Mouse (Mus musculus) liver, embryonic 15.5 days (tissue): ENCODE measurements at regions not wholly inside any gene's neighbourhood (a gene's known extent, or its start where the extent isn't known, plus 50 kb on each side); places are given as distances from the start of the nearest gene placed in this dataset.

Experiments used
- ATAC-seq: fragments of 200-750 bp; cut with Nextera tagmentation; 2 replicates; pipeline ENCODE4 v1.8.0; 2017; ENCODE audit warnings: moderate number of reproducible peaks, mild to moderate bottlenecking, moderate library complexity; ENCODE audit not compliant: insufficient read depth
- H3K27ac ChIP-seq: fragments of 300-500 bp; sonication (generic); replicated peaks from 2 replicates; pipeline ENCODE4 v1.5.1; 2015; ENCODE audit warnings: mild to moderate bottlenecking, inconsistent platforms
- H3K27me3 ChIP-seq: fragments of 300-500 bp; sonication (generic); 2 replicates; pipeline ENCODE4 v1.6.1; 2015; ENCODE audit warnings: mild to moderate bottlenecking, inconsistent platforms
- H3K36me3 ChIP-seq: fragments of 300-500 bp; sonication (generic); replicated peaks from 2 replicates; pipeline ENCODE4 v1.6.1; 2015; ENCODE audit warnings: moderate library complexity, mild to moderate bottlenecking, inconsistent platforms
- H3K4me1 ChIP-seq: fragments of 300-500 bp; sonication (generic); replicated peaks from 2 replicates; pipeline ENCODE4 v1.6.1; 2015; ENCODE audit warnings: inconsistent platforms
- H3K4me2 ChIP-seq: fragments of 300-500 bp; sonication (generic); 2 replicates; pipeline ENCODE4 v1.6.1; 2015; ENCODE audit warnings: moderate library complexity, mild to moderate bottlenecking, inconsistent platforms
- H3K4me3 ChIP-seq: fragments of 300-500 bp; sonication (generic); replicated peaks from 2 replicates; pipeline ENCODE4 v1.5.1; 2015; ENCODE audit warnings: mild to moderate bottlenecking, inconsistent platforms
- H3K9ac ChIP-seq: fragments of 300-500 bp; sonication (generic); 2 replicates; pipeline ENCODE4 v1.6.1; 2015; ENCODE audit warnings: moderate library complexity, mild to moderate bottlenecking, inconsistent platforms
- H3K9me3 ChIP-seq: fragments of 300-500 bp; sonication (generic); replicated peaks from 2 replicates; pipeline ENCODE4 v1.6.1; 2016; ENCODE audit warnings: inconsistent platforms
- WGBS: fragments of 180-500 bp; shearing (Covaris S2); methylation state at CpG from one replicate; pipeline ENCODE4 v1.1.7; 2015; ENCODE audit warnings: mixed read lengths; ENCODE audit not compliant: insufficient replicate concordance; 5-methylcytosine and 5-hydroxymethylcytosine counted together

GRCm38 (mm10) chr1:76120840-76121239 lies 574.8 kb downstream of the Slc4a3 start:
- Histone ChIP-seq H3K27me3 (no peaks in the 10 kb centered on the region), H3K9me3 (no peaks in the 10 kb centered on the region), H3K36me3 (no peaks in the 10 kb centered on the region), H3K27ac (no peak overlapping the region), H3K4me3 (no peak overlapping the region), H3K9ac (no peak overlapping the region), H3K4me2 (no peak overlapping the region), H3K4me1 (no peaks in the 10 kb centered on the region)
- ATAC-seq: no peak
- WGBS: 64% methylated on average over 4 of the region's 4 CpGs

GRCm38 (mm10) chr1:76130353-76130752 lies 584.3 kb downstream of the Slc4a3 start:
- no peak for ATAC-seq
- 44% methylated on average over 4 of the region's 4 CpGs for whole genome bisulfite sequencing

GRCm38 (mm10) chr1:76136810-76137209 lies 590.7 kb downstream of the Slc4a3 start:
- no peaks in the 10 kb centered on the region for H3K36me3 ChIP-seq
- H3K4me2 ChIP-seq: no peak overlapping the region
- H3K4me1 ChIP-seq: no peaks in the 10 kb centered on the region
- no peak for ATAC-seq
- WGBS: 61% methylated on average over 1 of the region's 1 CpGs
- H3K9ac ChIP-seq: no peak overlapping the region
- H3K27ac ChIP-seq: no peak overlapping the region
- no peaks in the 10 kb centered on the region for H3K9me3 ChIP-seq
- H3K4me3 ChIP-seq: no peak overlapping the region
- H3K27me3 ChIP-seq: no peaks in the 10 kb centered on the region

More at GRCm38 (mm10) chr1:76130353-76130752, 584.3 kb downstream of the Slc4a3 start:
- Histone ChIP-seq H3K4me3 (no peak overlapping the region), H3K4me2 (no peak overlapping the region), H3K4me1 (no peaks in the 10 kb centered on the region), H3K27ac (no peak overlapping the region), H3K27me3 (no peaks in the 10 kb centered on the region), H3K9ac (no peak overlapping the region), H3K9me3 (no peaks in the 10 kb centered on the region), H3K36me3 (no peaks in the 10 kb centered on the region)

- 65% methylated on average over 6 of the region's 6 CpGs for whole genome bisulfite sequencing
- H3K27ac ChIP-seq: no peak overlapping the region
- no peaks in the 10 kb centered on the region for H3K9me3 ChIP-seq
- H3K4me2 ChIP-seq: no peak overlapping the region
- no peaks in the 10 kb centered on the region for H3K27me3 ChIP-seq
- H3K4me1 ChIP-seq: no peaks in the 10 kb centered on the region
- H3K9ac ChIP-seq: no peak overlapping the region
- no peak for ATAC-seq
- no peaks in the 10 kb centered on the region for H3K36me3 ChIP-seq
- H3K4me3 ChIP-seq: no peak overlapping the region
Measured at GRCm38 (mm10) chr1:76137701-76138100, 591.6 kb downstream of the Slc4a3 start.

- no peak overlapping the region for H3K4me2 ChIP-seq
- H3K9ac ChIP-seq: no peak overlapping the region
- ATAC-seq: no peak
- no peaks in the 10 kb centered on the region for H3K4me1 ChIP-seq
- no peaks in the 10 kb centered on the region for H3K36me3 ChIP-seq
- no peak overlapping the region for H3K4me3 ChIP-seq
- 57% methylated on average over 5 of the region's 5 CpGs for WGBS
- no peak overlapping the region for H3K27ac ChIP-seq
- H3K27me3 ChIP-seq: no peaks in the 10 kb centered on the region
- H3K9me3 ChIP-seq: no peaks in the 10 kb centered on the region
Measured at GRCm38 (mm10) chr1:76143516-76143915, 597.5 kb downstream of the Slc4a3 start.

GRCm38 (mm10) chr1:76148963-76149362 lies 602.9 kb downstream of the Slc4a3 start:
- Histone ChIP-seq H3K27me3 (no peaks in the 10 kb centered on the region), H3K4me2 (no peak overlapping the region), H3K27ac (no peak overlapping the region), H3K4me1 (no peaks in the 10 kb centered on the region), H3K9me3 (no peaks in the 10 kb centered on the region), H3K36me3 (no peaks in the 10 kb centered on the region), H3K4me3 (no peak overlapping the region), H3K9ac (no peak overlapping the region)
- ATAC-seq: no peak
- 60% methylated on average over 2 of the region's 2 CpGs for WGBS

GRCm38 (mm10) chr1:76156291-76156690 lies 610.2 kb downstream of the Slc4a3 start:
- no peaks in the 10 kb centered on the region for H3K36me3 ChIP-seq
- 52% methylated on average over 8 of the region's 8 CpGs for WGBS
- H3K4me1 ChIP-seq: no peaks in the 10 kb centered on the region
- no peaks in the 10 kb centered on the region for H3K27me3 ChIP-seq
- H3K4me3 ChIP-seq: no peak overlapping the region
- no peak overlapping the region for H3K4me2 ChIP-seq
- no peak overlapping the region for H3K27ac ChIP-seq
- no peaks in the 10 kb centered on the region for H3K9me3 ChIP-seq
- no peak for ATAC-seq
- H3K9ac ChIP-seq: no peak overlapping the region

- 61% methylated on average over 2 of the region's 2 CpGs for WGBS
- H3K9ac ChIP-seq: no peak overlapping the region
Measured at GRCm38 (mm10) chr1:76167486-76167885, 621.4 kb downstream of the Slc4a3 start.

GRCm38 (mm10) chr1:76181181-76181580 lies 635.1 kb downstream of the Slc4a3 start:
- H3K4me3 ChIP-seq: no peak overlapping the region
- 59% methylated on average over 3 of the region's 3 CpGs for WGBS
- H3K36me3 ChIP-seq: no peaks in the 10 kb centered on the region
- no peaks in the 10 kb centered on the region for H3K27me3 ChIP-seq
- no peak overlapping the region for H3K9ac ChIP-seq
- no peaks in the 10 kb centered on the region for H3K4me1 ChIP-seq
- H3K27ac ChIP-seq: no peak overlapping the region
- no peak for ATAC-seq
- H3K4me2 ChIP-seq: no peak overlapping the region
- no peaks in the 10 kb centered on the region for H3K9me3 ChIP-seq

More at GRCm38 (mm10) chr1:76167486-76167885, 621.4 kb downstream of the Slc4a3 start:
- Histone ChIP-seq H3K36me3 (no peaks in the 10 kb centered on the region), H3K4me1 (no peaks in the 10 kb centered on the region), H3K4me2 (no peak overlapping the region), H3K27me3 (no peaks in the 10 kb centered on the region), H3K27ac (no peak overlapping the region), H3K4me3 (no peak overlapping the region), H3K9me3 (no peaks in the 10 kb centered on the region)
- ATAC-seq: no peak

- H3K9ac ChIP-seq: no peak overlapping the region
- no peaks in the 10 kb centered on the region for H3K4me1 ChIP-seq
- no peak overlapping the region for H3K4me2 ChIP-seq
- WGBS: 62% methylated on average over 4 of the region's 4 CpGs
- no peaks in the 10 kb centered on the region for H3K36me3 ChIP-seq
- H3K9me3 ChIP-seq: no peaks in the 10 kb centered on the region
- no peaks in the 10 kb centered on the region for H3K27me3 ChIP-seq
- H3K27ac ChIP-seq: no peak overlapping the region
- no peak overlapping the region for H3K4me3 ChIP-seq
- ATAC-seq: no peak
Measured at GRCm38 (mm10) chr1:76194844-76195243, 648.8 kb downstream of the Slc4a3 start.

- 55% methylated on average over 3 of the region's 3 CpGs for WGBS
- Histone ChIP-seq H3K27me3 (no peaks in the 10 kb centered on the region), H3K9me3 (no peaks in the 10 kb centered on the region), H3K27ac (no peak overlapping the region), H3K4me2 (no peak overlapping the region), H3K9ac (no peak overlapping the region), H3K4me3 (no peak overlapping the region), H3K4me1 (no peaks in the 10 kb centered on the region), H3K36me3 (no peaks in the 10 kb centered on the region)
- ATAC-seq: no peak
Measured at GRCm38 (mm10) chr1:76197651-76198050, 651.6 kb downstream of the Slc4a3 start.

- H3K4me2 ChIP-seq: no peak overlapping the region
- H3K4me3 ChIP-seq: no peak overlapping the region
- no peak overlapping the region for H3K27ac ChIP-seq
- no peaks in the 10 kb centered on the region for H3K27me3 ChIP-seq
- no peaks in the 10 kb centered on the region for H3K4me1 ChIP-seq
- no peak overlapping the region for H3K9ac ChIP-seq
- no peak for ATAC-seq
- no peaks in the 10 kb centered on the region for H3K36me3 ChIP-seq
- WGBS: 46% methylated on average over 3 of the region's 3 CpGs
- H3K9me3 ChIP-seq: no peaks in the 10 kb centered on the region
Measured at GRCm38 (mm10) chr1:76200906-76201305, 654.8 kb downstream of the Slc4a3 start.
